Mouse (Mus musculus): ENCODE data around the gene Apopt1. TPM values are rescaled to one million over a fixed set of nuclear protein-coding genes. Genes with fewer than 3 reads are reported as not detected.
A peak's percentile ranks its signal among the peaks of the same experiment; 100 is the strongest.

Gene Apopt1
- polyA plus RNA-seq, 1 experiment from 2014 or later = 57.8 TPM

DNA sequence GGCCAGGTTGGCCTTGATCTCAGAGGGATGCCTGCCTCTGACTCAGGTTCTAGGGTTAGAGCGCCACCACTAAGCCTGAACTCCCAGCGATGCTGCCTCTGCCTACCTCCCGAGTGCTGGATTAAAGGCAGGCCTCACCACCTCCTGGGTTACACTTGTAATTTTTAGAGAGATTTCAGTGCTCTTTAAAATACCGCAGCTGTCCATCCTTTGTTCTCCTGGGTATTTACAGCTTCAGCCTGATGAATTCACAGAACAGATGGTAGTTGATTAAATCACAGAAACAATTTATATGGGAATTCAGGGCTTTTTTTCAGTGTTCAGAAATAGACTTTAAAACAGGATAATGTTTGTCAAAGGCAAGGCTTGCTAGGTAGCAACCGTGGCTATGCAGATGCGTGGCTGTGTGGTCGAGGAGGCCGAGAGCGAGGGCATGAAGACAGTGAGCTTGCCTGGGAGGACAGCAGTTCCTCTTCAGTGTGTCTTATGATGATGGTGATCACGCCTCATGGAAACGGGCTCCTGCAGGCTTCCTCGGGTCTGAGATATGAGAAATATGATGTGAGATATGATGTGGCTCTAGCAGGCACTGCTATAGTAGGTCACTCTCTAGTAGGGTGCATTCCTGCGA lies 78.5 kb downstream of the Apopt1 start:
- no peaks in the 10 kb centered on the region for H3K27me3 ChIP-seq
- H3K4me2 ChIP-seq (replicated peaks) = no peak overlapping the region
- H3K36me3 ChIP-seq = peaks cover 100% of the 10 kb centered on the region
- ATAC-seq (ENCODE audit: low FRiP score, low read depth) = no peak
- H3K27ac ChIP-seq (replicated peaks) = peak overlapping the region; percentile 42; the same call in 1 of the 2 replicates
- no peak overlapping the region for H3K4me3 ChIP-seq
- WGBS = 86% methylated on average over 13 of the region's 13 CpGs
- H3K9ac ChIP-seq (replicated peaks) = no peak overlapping the region
- H3K4me1 ChIP-seq = no peaks in the 10 kb centered on the region
- H3K9me3 ChIP-seq = no peaks in the 10 kb centered on the region

DNA sequence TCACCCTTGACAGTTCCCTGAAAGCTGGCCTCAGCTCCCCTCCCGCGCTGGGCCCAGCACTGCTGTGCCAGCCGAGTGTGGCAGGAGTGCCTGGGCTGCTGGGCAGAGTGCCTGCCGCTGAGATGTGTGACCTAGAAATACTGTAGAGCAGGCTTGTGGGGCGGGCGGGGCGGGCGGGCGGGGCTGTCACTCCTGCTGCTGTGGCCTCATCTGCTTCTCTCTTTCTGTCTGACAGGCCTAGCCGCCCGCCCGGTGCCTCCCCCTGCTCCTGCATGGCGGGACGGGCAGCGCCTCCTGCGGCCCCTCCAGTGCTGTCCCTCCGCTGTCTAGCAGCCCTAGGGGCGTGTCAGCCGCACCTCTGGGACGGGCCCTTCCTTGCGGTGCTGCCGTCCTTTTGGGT lies 81.0 kb downstream of the Apopt1 start:
- H3K9me3 ChIP-seq = no peaks in the 10 kb centered on the region
- no peak overlapping the region for H3K4me3 ChIP-seq
- no peaks in the 10 kb centered on the region for H3K4me1 ChIP-seq
- 83% methylated on average over 22 of the region's 22 CpGs for WGBS
- H3K9ac ChIP-seq (replicated peaks) = no peak overlapping the region
- H3K4me2 ChIP-seq (replicated peaks) = no peak overlapping the region
- ATAC-seq (ENCODE audit: low FRiP score, low read depth) = no peak
- H3K27ac ChIP-seq (replicated peaks) = no peak overlapping the region
- H3K36me3 ChIP-seq = peaks cover 97% of the 10 kb centered on the region
- H3K27me3 ChIP-seq = no peaks in the 10 kb centered on the region

DNA sequence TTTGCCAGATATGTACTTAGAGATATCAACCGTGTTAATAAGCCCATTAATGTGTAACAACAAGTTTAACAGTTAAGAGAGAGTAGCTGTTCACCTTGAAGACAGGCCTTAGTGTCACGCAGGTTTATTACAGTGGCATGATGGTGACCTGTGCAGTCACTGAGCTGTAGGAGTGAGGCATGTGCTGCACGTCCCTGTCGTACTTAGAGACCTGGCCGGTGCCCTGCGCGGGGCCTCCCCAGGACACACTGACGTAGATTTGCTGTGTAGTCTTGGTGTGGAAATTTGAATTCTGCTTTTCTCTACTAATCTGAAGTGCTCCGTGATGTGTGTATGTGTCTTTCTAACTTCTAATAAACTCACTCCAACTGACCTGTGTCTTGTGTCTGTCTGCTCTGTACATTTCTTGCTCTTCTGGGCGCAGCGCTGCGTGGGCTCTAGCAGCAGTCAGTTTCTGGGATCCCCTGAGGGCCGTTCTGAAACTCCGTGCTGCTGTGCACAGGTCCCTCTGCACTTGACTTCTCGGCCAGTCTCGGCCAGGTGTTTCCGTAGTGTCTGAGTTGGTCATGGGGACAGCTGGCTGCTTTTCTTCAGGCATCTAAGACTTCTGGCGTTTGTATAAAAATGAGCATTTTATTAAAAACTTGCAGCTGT lies 81.6 kb downstream of the Apopt1 start:
- H3K27me3 ChIP-seq = no peaks in the 10 kb centered on the region
- H3K4me1 ChIP-seq = no peaks in the 10 kb centered on the region
- ATAC-seq (ENCODE audit: low FRiP score, low read depth) = no peak
- H3K36me3 ChIP-seq = peaks cover 96% of the 10 kb centered on the region
- no peak overlapping the region for H3K9ac ChIP-seq (replicated peaks)
- no peak overlapping the region for H3K4me3 ChIP-seq
- no peaks in the 10 kb centered on the region for H3K9me3 ChIP-seq
- no peak overlapping the region for H3K4me2 ChIP-seq (replicated peaks)
- H3K27ac ChIP-seq (replicated peaks) = no peak overlapping the region
- WGBS = 96% methylated on average over 18 of the region's 18 CpGs

DNA sequence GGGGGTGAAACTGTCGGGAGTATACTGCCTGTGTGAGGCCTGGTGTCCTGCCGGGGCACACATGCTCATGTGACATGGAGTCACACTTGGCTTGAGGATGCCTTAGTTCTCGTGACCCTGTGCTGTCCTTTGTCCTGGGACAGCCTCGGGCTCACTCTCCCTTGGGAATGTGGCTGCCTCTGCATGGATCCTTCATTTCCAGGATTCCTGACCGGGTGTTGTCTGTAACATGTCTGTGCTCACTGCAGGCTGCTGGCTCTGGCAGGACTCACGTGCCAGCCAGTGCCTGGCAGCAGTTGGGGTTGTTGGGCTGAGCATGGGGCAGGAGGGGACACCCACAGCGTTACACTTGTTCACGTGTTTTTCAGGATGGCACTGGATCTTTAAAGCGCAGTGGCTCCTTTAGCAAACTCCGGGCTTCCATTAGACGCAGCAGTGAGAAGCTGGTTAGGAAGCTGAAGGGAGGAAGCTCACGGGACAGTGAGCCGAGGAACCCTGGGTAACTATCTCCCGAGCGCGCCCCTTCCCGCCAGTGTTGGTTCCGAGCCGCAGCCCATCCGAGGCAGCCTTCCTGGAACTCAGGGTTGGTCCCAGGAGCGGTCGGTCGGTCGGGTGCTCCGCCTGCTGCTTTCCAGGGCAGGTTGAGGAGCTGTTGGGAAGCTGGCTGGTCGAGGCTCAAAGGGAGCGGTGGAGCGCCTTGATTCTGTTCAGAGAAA lies 82.3 kb downstream of the Apopt1 start:
- H3K4me2 ChIP-seq (replicated peaks) = no peak overlapping the region
- H3K27ac ChIP-seq (replicated peaks) = no peak overlapping the region
- no peaks in the 10 kb centered on the region for H3K4me1 ChIP-seq
- no peaks in the 10 kb centered on the region for H3K9me3 ChIP-seq
- H3K36me3 ChIP-seq = peaks cover 91% of the 10 kb centered on the region
- no peak overlapping the region for H3K4me3 ChIP-seq
- ATAC-seq (ENCODE audit: low FRiP score, low read depth) = no peak
- H3K9ac ChIP-seq (replicated peaks) = no peak overlapping the region
- H3K27me3 ChIP-seq = no peaks in the 10 kb centered on the region
- WGBS = 90% methylated on average over 28 of the region's 28 CpGs

DNA sequence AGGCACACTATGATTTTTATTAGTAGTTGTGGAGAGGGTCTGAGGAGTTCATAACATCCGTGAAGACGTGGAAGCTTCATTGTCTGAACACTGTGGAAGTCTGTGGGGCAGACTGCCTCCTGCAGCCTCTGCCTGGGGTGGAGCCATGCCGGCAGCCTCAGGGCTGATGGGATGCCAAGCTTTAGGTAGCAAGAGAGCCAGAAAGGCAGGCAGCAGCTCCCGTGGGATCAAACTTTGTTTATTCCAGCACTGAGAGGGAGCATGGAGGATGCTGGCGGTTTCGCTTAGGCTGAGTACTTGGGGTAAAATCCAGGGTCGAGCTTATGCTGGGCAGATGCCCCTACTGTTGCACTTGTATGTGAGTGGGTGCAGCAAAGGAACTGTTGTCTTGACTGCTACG lies 84.2 kb downstream of the Apopt1 start:
- H3K27me3 ChIP-seq = no peaks in the 10 kb centered on the region
- H3K27ac ChIP-seq (replicated peaks) = no peak overlapping the region
- H3K4me3 ChIP-seq = no peak overlapping the region
- no peaks in the 10 kb centered on the region for H3K4me1 ChIP-seq
- 90% methylated on average over 8 of the region's 8 CpGs for WGBS
- ATAC-seq (ENCODE audit: low FRiP score, low read depth) = no peak
- no peak overlapping the region for H3K4me2 ChIP-seq (replicated peaks)
- H3K36me3 ChIP-seq = peaks cover 91% of the 10 kb centered on the region
- no peaks in the 10 kb centered on the region for H3K9me3 ChIP-seq
- no peak overlapping the region for H3K9ac ChIP-seq (replicated peaks)

DNA sequence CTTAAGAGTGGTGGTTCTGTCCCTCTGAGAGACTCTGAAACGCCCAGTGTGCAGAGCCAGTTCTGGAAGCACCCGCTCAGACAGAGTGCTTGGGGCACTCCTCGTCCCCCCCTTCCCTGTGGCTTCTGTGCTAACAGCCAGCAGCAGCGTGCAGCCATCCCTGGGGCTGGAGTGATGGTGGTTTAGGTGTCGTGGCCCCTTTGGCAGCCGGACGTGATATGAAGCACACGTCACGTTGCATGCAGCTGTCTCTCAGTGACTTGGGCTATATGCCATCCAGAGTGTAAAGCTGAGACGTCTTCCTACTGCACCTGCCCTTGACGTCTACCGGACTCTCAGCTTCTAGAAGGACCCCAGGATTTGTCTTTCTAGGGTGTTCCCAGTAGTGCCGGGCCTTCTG lies 85.4 kb downstream of the Apopt1 start:
- ATAC-seq (ENCODE audit: low FRiP score, low read depth) = no peak
- 95% methylated on average over 13 of the region's 13 CpGs for whole genome bisulfite sequencing
- no peak overlapping the region for H3K4me2 ChIP-seq (replicated peaks)
- H3K9me3 ChIP-seq = no peaks in the 10 kb centered on the region
- peaks cover 90% of the 10 kb centered on the region for H3K36me3 ChIP-seq
- no peak overlapping the region for H3K9ac ChIP-seq (replicated peaks)
- H3K4me1 ChIP-seq = no peaks in the 10 kb centered on the region
- no peak overlapping the region for H3K4me3 ChIP-seq
- H3K27ac ChIP-seq (replicated peaks) = no peak overlapping the region
- no peaks in the 10 kb centered on the region for H3K27me3 ChIP-seq

DNA sequence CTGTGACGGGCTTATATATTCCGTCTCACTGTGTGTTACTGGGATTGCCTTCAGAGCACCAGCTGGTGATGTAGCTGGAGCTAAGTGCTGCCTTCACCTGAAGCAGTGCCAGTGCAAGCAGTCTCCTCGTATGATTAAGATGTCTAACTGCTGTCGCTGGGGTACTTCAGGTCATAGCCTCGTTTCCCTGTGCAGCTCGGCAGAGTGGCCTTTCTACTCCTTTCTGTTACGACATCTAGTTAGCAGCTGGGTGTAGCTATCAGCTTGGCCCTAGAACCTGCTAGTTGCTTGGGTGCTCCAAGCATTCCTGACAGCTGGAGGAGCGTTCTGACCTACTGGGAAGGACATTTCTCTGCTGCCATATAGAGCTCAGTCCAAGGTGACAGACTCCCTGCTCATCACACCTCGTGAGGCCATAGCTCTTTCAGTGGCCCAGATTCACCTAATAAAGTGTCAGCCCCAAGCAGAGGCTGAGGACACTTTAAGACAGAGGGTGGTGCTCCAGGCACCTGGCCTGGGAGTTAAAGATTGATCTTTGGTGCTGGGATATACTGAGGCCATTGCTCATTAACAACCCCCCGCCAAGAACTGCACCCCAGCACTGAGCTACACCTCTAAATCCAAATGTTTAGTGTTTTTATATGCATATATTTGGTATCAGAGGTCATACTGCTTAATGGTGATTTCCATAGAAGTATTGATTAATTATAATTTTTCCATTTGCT lies 87.6 kb downstream of the Apopt1 start:
- H3K4me2 ChIP-seq (replicated peaks) = no peak overlapping the region
- no peaks in the 10 kb centered on the region for H3K4me1 ChIP-seq
- no peak for ATAC-seq (ENCODE audit: low FRiP score, low read depth)
- no peaks in the 10 kb centered on the region for H3K9me3 ChIP-seq
- H3K27me3 ChIP-seq = no peaks in the 10 kb centered on the region
- H3K27ac ChIP-seq (replicated peaks) = no peak overlapping the region
- no peak overlapping the region for H3K9ac ChIP-seq (replicated peaks)
- 85% methylated on average over 10 of the region's 10 CpGs for WGBS
- H3K4me3 ChIP-seq = no peak overlapping the region
- H3K36me3 ChIP-seq = peaks cover 89% of the 10 kb centered on the region

DNA sequence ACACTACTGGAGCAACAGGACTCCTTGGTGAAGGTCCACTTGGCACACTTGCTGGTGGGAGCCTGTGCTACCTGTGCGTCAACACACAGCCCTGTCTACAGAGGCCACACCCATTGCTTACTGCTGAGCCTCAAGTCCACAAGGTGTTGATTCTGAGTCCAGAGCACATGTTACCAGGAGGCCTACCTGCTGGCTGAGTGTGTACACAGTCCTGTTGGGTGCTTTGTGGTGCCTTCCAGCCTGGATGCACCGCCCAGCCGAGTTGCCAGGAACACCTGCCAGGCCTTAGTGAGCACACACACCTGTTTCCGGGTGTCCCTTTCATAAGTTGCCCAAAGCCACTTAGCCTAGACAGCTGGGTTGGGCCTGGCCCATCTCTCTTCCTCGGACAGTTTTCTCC lies 90.5 kb downstream of the Apopt1 start:
- no peaks in the 10 kb centered on the region for H3K27me3 ChIP-seq
- no peak for ATAC-seq (ENCODE audit: low FRiP score, low read depth)
- no peak overlapping the region for H3K4me2 ChIP-seq (replicated peaks)
- no peaks in the 10 kb centered on the region for H3K9me3 ChIP-seq
- 91% methylated on average over 5 of the region's 5 CpGs for WGBS
- H3K4me1 ChIP-seq = no peaks in the 10 kb centered on the region
- H3K36me3 ChIP-seq = peaks cover 89% of the 10 kb centered on the region
- no peak overlapping the region for H3K4me3 ChIP-seq
- no peak overlapping the region for H3K9ac ChIP-seq (replicated peaks)
- no peak overlapping the region for H3K27ac ChIP-seq (replicated peaks)

Other genes with a start within 250 kb of the Apopt1 start
- 2.3 and 3.5 TPM in 2 replicates for gene Gm266, start 227.4 kb upstream of the Apopt1 start, polyA plus RNA-seq (2016; fragmentation: Nextera tagmentation; extraction: Ambion mirVana)
- 692 and 732 TPM in 2 replicates for gene Eif5, start 175.2 kb upstream of the Apopt1 start, polyA plus RNA-seq (2016; fragmentation: Nextera tagmentation; extraction: Ambion mirVana)
- 75.6 and 90.6 TPM in 2 replicates for gene Mark3, start 138.7 kb upstream of the Apopt1 start, polyA plus RNA-seq (2016; fragmentation: Nextera tagmentation; extraction: Ambion mirVana)
- 2,376 and 2,635 TPM in 2 replicates for gene Ckb, start 40.9 kb upstream of the Apopt1 start, polyA plus RNA-seq (2016; fragmentation: Nextera tagmentation; extraction: Ambion mirVana)
- 11.8 and 13.2 TPM in 2 replicates for gene Trmt61a, start 35.2 kb upstream of the Apopt1 start, polyA plus RNA-seq (2016; fragmentation: Nextera tagmentation; extraction: Ambion mirVana)
- gene Bag5, start within 50 bp of the Apopt1 start, polyA plus RNA-seq (2016; fragmentation: Nextera tagmentation; extraction: Ambion mirVana) = 62.0 and 64.0 TPM in 2 replicates
- gene Klc1, start 45.6 kb downstream of the Apopt1 start, polyA plus RNA-seq (2016; fragmentation: Nextera tagmentation; extraction: Ambion mirVana) = 382 and 402 TPM in 2 replicates
- gene Xrcc3, start 100.6 kb downstream of the Apopt1 start, polyA plus RNA-seq (2016; fragmentation: Nextera tagmentation; extraction: Ambion mirVana) = 7.4 and 7.9 TPM in 2 replicates
- gene Zfyve21, start 100.9 kb downstream of the Apopt1 start, polyA plus RNA-seq (2016; fragmentation: Nextera tagmentation; extraction: Ambion mirVana) = 54.1 and 57.5 TPM in 2 replicates
- gene Ppp1r13b, start 194.8 kb downstream of the Apopt1 start, polyA plus RNA-seq (2016; fragmentation: Nextera tagmentation; extraction: Ambion mirVana) = 11.6 and 12.8 TPM in 2 replicates

All from midbrain, embryonic 12.5 days (tissue).